Mouse (Mus musculus): ENCODE measurements at regions not wholly inside any gene's neighbourhood (a gene's known extent, or its start where the extent isn't known, plus 50 kb on each side); places are given as distances from the start of the nearest gene placed in this dataset.
A peak's percentile ranks its signal among the peaks of the same experiment; 100 is the strongest.
"Not testable (repeated sequence)": the region's sequence is repeated elsewhere in the genome, so short reads cannot be mapped to it uniquely, and the experiment has no call there.

DNA sequence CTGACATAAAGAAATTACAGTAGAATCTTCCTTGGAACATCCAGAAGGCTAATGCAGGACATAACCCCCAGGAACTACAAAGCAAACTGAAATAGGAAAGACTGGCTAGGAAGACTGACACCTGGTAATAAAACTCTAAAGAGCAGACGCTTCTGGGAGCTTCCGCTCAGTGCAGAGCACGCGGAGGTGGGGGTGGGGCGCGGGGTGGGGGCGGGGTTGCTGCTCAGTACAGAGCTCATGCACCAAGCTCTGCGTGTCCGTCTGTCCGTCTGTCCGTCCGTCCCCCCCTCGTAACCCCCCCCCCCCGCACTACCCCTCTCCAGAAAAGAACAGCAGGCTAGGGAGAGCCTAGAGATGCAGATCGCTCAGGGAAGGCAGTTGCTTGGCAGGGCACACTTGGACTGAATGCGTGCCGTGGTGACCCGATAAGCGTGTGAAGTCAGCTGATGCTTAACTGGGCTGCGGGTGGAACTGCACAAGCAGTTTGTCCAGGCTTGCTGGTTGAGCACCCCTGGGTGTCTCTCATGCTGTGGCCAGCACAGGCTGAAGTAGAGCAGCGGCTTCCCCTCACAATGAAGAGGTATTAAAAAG, 137.9 kb upstream of the Rapgef5 start:
- no peak for DNase-seq (ENCODE audit: extremely low read depth, insufficient read length, low spot score)

DNA sequence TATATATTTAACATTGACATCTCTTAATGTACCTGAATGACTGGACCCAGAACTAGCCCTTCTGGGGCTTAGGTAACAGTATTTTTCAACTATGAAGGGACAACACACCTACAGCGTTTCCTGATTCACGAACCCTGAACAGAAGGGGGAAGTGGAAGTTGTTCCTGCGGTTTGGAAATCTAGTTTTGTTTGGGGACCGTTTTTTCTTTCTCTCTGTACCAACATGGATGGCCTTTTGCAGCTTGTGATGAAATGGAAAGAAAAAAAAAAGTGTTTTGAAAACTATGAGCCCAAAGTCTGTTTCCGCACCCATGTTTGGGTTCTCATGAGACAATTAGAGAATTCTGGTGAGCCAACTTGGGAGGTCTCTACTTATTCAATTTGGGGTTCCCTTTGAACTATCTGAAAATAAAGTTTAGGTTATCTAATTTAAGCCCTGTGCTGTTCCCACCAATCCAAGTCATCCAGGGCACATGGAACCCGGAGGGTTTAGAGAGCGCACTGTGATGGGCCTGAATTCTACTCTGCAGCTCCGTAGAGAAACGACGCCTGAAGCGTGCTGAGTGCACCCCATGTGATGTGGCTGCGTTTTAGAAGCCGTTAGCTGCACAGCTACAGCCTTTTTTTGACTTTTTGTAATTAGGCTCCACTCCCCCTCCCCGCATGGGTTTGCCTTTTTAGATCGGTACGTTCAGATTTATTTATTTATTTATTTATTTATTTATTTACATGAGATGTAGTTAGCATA, 137.0 kb upstream of the Rapgef5 start:
- no peak for DNase-seq (ENCODE audit: extremely low read depth, insufficient read length, low spot score)

DNA sequence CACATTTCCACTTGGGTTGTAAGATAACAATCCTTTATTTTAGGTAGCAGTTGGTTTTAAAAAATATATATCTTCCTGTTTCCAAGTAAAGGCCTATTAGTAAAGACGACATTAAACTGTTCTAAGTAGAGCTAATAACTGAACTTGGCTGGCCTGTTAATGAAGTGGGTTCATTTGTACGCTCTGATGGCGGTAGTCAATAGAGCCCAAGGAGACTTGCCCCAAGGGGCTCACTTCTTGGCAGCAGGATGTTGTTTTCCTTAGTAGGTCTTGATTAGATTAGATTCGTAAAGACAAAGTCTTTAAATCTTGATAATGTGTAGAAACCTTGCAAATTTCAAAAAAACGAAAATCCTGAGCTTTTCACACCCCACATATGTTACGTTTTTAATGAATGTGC, 135.4 kb upstream of the Rapgef5 start:
- DNase-seq (ENCODE audit: extremely low read depth, insufficient read length, low spot score), result no peak

DNA sequence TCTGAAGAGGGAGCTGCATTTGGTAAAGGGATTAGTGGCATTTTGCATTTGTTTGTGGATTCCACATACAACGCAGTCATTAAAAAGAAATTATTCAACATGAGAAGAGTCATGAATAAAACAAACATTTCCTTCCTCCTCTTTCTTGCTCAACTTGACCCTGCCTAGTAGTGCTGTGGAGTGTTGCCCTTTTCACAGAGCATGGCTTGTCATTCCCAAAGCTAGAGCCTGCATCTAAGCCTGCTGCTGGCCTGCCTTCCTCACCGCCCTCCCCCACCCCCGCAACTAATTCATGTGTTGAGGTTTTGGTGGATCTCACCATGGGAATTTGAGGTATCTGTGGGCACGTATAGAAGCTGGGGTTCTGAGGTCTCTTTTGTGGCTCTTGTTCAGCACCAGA, 133.6 kb upstream of the Rapgef5 start:
- DNase-seq (ENCODE audit: extremely low read depth, insufficient read length, low spot score), result not testable (repeated sequence)

DNA sequence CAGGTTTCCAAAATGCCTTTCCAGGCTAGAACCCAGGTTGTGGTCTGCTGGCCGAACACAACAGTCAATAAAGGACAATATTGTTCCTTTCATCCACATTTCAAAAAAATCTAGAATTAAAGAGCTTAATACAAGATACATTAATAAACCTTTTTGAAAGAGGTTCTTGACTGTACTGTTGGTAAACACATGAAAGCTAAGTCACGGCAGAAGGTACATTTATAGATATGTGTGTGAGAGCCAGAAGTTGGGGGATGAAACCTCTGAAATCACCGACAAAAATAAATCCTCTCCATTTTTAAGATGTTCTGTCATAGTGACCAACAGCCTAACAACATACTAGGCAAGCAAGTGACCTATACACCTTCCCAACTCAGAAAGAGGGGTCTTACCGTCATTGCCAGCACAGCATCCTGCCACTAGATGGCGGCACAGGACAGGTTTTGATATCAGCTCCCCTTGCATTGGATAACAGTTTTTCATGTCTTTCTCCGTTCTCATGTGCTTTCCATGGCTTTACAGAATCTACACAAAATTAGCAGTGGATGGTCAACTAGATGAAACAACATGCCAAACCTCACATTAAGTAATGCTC, 131.1 kb upstream of the Rapgef5 start:
- peak; percentile 10 for DNase-seq (ENCODE audit: extremely low read depth, insufficient read length, low spot score)

DNA sequence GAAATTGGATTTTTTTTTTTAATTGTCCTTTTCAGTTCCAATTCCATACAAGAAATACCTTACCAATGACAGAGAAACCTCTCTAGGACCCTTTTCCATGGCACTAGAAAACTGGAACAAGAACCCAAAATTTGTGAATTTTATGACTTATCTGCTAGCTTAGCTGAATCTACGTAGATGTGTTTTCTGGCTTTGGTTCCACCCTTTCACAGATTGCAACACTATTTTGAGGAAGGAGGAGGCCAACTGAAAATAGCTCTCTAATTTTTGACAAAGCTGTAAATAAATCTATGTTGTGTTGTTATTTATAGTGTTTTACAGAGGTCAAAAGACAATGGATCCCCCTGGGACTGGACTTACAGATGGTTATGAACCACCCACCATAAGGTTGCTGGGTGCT, 130.6 kb upstream of the Rapgef5 start:
- no peak for DNase-seq (ENCODE audit: extremely low read depth, insufficient read length, low spot score)

DNA sequence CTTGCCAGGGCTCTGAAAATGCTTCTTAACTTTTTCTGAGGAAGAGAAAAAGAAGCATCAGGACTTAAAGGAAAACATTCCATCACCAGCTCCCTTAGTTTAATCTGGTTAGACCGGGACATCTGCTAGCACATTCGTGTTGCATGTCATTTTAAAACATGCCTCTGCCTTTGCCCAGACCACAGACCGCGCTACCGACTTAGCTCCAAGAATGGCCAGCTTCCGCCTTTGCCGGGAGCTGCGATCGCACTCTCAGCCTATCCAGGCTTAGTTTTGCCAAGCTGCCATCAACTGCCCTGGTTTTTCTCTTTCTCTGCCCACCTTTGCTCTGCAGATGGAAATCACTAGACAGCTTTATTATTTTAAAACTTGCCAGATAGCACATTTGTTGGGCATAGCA, 129.3 kb upstream of the Rapgef5 start:
- no peak for DNase-seq (ENCODE audit: extremely low read depth, insufficient read length, low spot score)

DNA sequence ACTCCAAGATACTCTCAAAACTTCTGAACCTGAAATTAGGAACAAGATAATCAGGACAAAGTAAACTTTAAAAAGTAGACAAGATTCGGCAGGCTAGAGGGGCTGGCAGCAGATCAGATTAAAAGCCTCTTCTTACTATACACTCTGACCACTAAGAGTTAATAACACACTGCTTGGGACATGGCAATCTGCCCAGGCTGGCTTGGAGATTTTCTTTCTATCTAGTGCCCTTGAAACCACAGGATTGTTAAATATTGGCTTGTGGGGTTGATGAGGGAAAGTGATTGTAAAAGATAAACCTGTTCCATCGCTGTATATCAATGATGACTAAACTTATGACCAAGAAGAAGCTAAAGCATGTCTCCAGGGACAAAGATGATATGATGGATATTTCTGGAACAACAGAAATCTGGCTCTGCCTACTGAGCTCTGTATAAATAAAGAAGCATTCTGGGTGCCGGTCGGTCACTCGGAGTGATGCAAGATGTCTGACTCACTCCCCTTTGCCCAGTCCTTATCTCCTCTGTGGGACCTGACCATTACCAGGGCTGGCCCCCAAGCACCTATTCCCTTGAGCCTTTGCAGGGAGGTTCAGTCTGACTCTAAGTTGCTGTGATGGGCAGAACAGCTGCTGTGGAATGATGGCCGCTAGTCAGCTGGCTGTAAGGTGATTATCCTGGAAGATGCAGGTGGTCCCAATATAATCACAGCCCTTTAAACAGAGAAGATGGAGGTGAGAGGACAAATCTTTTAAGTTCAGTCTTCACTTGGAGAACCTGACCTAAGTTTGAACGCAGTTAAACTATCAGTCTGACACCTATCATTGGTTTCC, 126.5 kb upstream of the Rapgef5 start:
- DNase-seq (ENCODE audit: extremely low read depth, insufficient read length, low spot score), result no peak

DNA sequence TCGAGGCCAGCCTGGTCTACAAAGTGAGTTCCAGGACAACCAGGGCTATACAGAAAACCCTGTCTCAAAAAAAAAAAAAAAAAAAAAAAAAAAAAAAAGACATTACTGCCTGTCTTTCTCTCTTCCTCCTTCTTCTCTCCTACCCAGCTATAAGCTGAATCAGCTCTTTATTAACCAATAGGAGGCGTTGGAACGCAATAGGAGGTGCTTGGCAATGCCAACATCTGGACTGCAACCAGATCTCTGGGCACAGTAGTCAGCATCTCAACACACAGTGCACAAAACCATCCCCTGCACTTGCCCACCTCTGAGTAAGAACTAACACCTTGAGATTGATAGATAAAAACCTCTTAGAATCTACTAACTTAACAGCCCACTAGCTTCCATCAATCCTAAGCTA, 118.8 kb upstream of the Rapgef5 start:
- DNase-seq (ENCODE audit: extremely low read depth, insufficient read length, low spot score), result no peak

DNA sequence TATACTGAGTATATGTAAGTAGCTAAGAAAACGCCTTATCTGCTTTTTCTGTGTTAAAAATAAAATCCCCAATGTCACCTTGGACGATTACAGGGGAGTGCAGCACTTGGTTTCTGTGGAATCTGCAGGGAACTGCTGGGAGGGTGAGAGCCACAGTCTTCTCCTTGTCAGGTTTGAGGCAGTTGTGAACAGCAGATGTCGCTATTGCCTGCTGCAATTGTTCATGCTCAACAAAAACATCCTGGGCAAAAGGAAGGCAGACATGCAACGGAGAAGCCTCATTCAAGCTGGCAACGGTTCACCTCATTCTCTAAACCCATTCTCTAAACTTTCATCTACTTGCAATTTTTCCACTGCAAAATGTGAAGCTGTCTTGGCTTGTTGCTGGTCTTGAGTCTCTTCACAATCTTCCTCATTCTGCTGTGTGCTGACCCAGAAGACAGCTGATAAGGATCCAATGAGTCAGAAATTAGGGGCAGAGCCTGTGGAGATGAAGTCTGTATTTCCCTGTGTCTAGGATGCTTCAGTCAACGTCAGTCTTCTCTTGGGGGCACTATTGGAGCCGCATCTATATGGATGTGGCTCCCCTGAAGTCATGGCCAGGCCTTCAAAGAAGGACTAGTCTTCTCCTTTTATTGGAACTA, 112.6 kb upstream of the Rapgef5 start:
- no peak for DNase-seq (ENCODE audit: extremely low read depth, insufficient read length, low spot score)

DNA sequence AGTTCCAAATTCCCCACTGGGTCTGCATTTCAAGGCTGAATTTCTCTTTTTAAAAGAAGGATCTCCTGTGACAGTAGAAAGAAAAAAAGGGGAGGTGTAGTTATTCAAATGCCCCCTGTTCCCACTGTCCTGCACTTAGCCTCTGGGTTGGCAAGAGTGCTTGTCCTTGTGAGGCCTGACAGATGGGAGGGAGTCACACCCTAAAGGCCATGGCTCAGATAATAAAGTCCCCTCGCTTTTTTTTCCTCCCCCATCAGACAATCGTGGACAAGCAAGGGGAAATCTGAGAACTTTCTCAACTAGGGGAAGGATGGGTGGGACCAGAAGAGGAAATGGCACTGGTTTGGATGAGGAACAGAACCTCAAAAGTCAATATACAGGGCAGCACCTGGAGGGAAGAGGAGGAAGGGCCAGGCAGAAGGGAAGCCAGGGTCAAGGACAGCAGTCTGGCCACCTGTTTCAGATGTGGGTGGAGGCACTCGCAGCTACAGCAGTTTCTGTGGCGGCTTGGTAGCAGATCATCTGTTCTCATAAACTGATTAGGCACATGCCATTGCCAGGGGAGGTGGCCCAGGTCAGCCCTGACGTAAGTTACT, 112.0 kb upstream of the Rapgef5 start:
- no peak for DNase-seq (ENCODE audit: extremely low read depth, insufficient read length, low spot score)

DNA sequence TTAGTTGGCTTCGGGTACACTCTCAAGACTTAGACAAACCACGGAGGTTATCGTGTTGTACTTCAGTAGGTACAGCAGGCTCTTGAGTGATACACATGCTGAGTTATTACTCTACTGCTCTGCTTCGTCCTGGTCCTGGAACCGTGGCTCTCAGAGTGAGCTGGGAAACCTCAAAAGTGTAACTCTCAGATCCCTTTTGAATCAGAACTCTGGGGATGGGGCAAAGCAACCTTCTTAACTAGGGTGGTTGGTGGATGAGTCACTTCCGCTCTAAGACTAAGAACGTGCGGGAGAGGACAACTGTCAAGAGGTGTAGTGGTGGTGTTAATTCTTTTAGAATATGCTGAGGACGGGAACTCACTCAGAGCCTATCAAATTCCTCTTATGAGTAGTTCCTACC, 109.4 kb upstream of the Rapgef5 start:
- DNase-seq (ENCODE audit: extremely low read depth, insufficient read length, low spot score), result no peak

DNA sequence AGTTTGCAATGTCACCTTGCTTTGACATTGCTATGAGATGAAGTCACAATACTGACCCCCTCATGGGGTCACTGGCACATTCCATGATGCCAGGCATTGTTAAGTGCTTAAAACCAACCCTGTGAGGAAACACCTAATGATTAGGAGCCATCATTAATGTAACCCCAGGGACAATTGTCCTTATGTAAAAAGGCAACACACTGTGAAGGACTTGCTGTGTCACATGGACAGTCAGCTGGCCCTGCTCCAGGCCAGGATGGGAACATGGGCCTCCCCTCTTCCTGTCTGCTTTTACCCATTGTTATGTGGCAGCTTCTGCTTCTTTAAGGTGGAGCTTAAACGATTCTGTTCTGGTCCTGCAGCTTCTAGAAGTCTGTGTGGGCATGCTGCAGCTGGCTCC, 105.7 kb upstream of the Rapgef5 start:
- DNase-seq (ENCODE audit: extremely low read depth, insufficient read length, low spot score), result no peak

DNA sequence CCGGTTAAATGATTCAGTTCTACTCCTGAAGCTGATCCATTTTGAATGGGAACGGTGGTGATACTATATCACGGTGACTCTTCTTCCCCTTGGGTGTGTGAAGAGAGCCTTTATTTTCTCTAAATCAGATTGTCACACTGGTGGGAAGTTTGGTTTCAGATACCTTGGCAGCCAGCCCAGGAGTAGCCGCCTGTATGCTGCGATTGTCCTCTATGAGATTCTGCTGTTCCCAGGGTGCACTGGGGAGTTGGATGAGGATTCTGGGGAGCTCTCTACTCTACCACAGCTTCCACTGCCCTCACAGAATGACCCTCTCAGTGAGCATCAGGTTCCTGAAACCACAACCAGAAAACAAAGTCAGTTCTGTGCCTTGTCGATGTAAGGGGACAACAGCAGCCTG, 104.0 kb upstream of the Rapgef5 start:
- no peak for DNase-seq (ENCODE audit: extremely low read depth, insufficient read length, low spot score)

DNA sequence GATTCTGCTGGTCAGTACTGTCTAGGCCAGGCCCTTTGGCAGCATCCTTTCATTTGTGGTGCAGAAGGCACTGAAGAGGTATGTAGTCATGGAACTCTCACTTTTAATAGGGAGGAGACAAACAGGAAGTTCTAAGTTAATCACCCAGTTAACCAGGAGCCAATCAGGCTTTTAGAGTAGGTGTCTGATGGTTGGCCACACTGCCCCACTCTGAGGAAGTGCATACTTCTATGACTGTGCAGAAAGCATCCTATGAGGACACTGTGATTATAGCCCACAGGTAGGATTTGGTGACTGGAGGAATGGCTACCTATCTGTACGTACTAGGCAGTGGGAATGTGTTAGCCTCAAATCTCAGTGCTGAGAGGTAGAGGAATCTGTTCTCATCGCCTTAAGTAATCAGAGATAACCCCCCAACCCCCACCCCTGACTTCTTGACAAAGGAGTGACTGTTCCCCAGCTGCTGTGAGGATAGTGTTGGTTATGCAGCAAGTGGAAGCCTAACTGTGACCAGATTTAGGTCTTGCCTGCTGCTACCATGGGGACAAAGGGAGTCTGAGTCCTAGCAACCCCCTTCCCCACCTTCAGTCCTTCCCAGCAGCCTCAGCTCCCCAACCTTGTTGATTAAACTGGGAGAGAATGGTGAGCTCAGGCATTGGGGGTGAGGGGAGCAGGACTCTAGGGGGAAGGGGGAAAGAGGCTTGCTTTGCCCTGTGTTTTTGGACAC, 103.3 kb upstream of the Rapgef5 start:
- no peak for DNase-seq (ENCODE audit: extremely low read depth, insufficient read length, low spot score)

DNA sequence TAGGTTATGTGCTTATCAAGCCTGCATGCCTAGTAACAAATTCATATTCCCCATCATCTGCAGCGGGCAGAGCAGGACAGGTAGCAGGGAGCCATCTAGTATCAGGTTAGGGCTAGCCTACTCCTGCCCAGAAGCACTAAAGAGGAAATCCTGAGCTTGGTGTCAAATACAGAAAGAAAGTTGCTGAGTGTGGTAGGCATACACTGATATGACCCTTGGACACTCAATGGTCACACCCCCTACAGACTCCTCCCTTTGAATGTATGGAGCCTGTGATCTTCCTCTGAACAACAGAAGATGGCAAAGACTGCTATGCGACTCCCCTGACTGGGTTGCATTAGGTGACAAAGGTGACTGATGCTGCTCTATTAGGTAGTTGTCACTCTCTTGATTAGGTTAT, 102.3 kb upstream of the Rapgef5 start:
- DNase-seq (ENCODE audit: extremely low read depth, insufficient read length, low spot score), result no peak

DNA sequence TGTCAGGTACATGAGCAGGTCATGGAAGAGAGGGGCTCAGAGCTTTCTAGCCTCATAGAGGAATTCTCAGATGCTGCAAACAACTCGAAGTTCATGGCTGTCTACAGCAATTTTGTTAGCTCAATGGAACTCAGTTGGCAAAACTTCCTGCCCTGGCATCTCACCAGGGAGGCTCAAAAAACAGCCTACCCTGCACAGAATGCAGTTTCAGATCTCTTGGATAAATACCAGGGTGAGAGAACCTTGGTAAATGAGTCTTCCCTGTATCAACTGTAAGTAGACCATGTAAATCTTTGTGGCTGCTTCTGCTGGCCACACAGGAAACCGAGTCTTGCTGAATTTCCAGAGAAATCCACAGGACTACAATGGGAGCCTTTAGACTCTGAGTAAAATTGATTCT, 101.1 kb upstream of the Rapgef5 start:
- DNase-seq (ENCODE audit: extremely low read depth, insufficient read length, low spot score), result no peak

DNA sequence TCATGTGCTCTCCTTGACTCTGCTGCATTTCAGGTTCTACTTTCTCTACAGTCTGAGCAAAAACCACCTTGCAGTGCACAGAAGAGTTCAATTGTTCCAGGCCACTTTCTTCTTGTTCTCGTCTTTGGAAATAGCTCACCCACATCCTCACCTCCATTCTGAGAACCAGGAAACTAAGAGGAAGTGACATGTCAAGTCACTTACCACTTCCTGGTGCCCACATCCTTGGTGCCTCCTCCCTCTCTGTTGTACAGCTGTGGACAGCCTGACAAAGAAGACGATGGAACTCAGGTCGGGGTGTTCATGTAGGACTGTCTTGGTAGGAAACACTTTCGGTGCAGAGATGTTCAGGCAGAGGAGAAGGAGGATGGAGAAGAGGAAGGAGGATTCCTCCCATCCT, 98.3 kb upstream of the Rapgef5 start:
- no peak for DNase-seq (ENCODE audit: extremely low read depth, insufficient read length, low spot score)

DNA sequence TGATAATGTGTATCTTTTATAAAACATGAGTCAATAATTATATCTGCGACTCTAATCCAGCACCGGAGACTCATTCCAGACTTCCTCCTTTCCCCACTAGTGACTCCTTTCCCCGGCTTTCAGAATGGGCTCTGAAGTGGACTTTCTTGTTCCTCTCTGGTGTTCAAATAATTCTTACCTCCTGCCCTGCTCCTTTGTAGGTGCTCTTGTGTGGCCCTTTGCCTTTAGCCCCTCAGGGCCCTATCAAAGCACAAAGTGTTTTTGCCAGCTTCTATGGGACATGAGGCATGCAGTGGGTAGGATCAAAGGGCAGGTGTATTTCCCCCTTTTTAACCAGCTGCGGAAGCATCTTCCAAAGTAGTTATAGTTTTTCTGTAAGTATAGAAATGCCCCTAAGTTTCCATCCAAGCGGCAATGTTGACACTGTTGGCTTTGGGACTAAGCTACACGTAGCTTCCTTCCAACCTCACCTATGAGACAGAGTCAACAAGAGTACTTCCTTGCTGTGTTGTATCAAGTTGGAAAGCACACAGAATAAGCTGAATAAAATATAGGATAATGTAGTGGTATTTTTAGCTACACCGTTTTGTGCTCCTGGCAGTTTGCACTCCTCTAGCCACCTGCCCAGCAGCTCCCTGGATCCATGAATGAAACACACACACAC, 93.8 kb upstream of the Rapgef5 start:
- DNase-seq (ENCODE audit: extremely low read depth, insufficient read length, low spot score), result no peak
